ENCODE assay signal across 7 mouse cellular contexts in the genomic region with DNA sequence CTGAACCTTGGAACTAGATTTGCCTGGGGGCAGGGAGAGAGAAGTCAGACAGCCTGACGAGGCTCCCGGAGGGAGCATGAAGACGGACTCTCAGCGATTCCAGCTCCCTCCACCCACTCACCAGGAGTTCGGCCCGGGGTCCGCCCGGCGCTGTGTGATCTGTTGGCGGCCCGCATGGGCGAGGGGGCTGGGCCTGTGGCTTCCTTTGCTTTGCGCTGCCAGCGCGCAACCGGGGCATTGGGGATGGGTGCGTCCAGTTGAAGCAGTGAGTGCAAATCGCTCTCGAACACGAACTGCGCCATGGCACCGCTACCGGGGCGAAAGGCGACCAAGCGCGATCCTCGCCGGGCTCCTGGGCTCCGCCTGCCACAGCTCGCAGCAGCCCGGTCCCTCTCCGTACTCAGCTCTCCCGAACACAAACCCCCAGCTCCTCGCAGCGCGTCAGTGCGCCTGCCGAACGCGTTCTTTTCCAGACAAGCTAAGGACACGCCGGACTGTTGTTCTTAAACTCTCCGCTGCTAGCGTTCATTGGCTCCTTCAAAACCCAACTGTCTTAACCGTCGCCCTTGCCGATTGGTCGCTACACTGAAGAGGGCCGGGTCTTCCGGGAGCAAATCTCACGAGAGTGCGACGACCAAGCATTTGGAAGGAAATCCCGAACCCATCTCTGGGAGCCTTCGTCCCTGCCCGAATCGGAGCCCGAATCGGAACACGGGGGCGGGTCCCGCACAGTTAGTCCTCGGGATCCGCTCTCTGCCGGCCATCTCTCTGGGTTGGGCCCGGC. TPM values are rescaled to one million over a fixed set of nuclear protein-coding genes. Genes with fewer than 3 reads are reported as not detected.
DNase-seq lines count a peak whose midpoint lies in the region; ATAC-seq lines count a peak whose summit lies in the region.

A gene (minus strand): TSS at position 533 of the 784 bp plus-strand sequence.

- intact Hi-C loops in left cerebral cortex, postnatal 25 days (cut with DNase I): no loop called here

- no peaks in the 10 kb centered on the region for H3K9me3 ChIP-seq in intestine, embryonic 15.5 days
- no peaks in the 10 kb centered on the region for H3K9me3 ChIP-seq in midbrain, embryonic 10.5 days (replicated peaks)

- peak within 1 kb of the TSS; percentile 83 for H3K27ac ChIP-seq in intestine, embryonic 15.5 days
- peak within 1 kb of the TSS; percentile 95 for H3K27ac ChIP-seq in midbrain, embryonic 10.5 days (replicated peaks)

- H3K9ac ChIP-seq in intestine, embryonic 15.5 days: peak within 1 kb of the TSS; percentile 68

- peaks cover 23% of the 10 kb centered on the region for H3K36me3 ChIP-seq in intestine, embryonic 15.5 days
- peaks cover 42% of the 10 kb centered on the region for H3K36me3 ChIP-seq in midbrain, embryonic 10.5 days

- DNase-seq in adrenal gland, adult (ENCODE audit: inconsistent age in 2 of 2, low spot score in 1 of 2): peak; percentile 92 to 96
- peak; percentile 98 for DNase-seq in embryo, embryonic 10.5 days (ENCODE audit: low spot score)
- DNase-seq in gastrocnemius, postnatal 25 days: peak; percentile 87
- peak; percentile 88 to 95 for DNase-seq in left cerebral cortex, postnatal 25 days (ENCODE audit: low spot score in 2 of 2)
- DNase-seq in midbrain, embryonic 10.5 days (ENCODE audit: low spot score): peak; percentile 95
- DNase-seq in right cerebral cortex, postnatal 4 days: peak; percentile 85

- WGBS in intestine, embryonic 15.5 days: under 1% methylated on average over 67 of the region's 67 CpGs
- WGBS in midbrain, embryonic 10.5 days: under 1% methylated on average over 67 of the region's 67 CpGs

- peak; percentile 96 for ATAC-seq in intestine, embryonic 15.5 days

- peak within 1 kb of the TSS; percentile 97 for H3K4me2 ChIP-seq in intestine, embryonic 15.5 days (replicated peaks)

- peak within 1 kb of the TSS; percentile 67 for H3K4me3 ChIP-seq in intestine, embryonic 15.5 days (replicated peaks)
- peak within 1 kb of the TSS; percentile 97 for H3K4me3 ChIP-seq in midbrain, embryonic 10.5 days

- peaks cover 29% of the 10 kb centered on the region for H3K4me1 ChIP-seq in intestine, embryonic 15.5 days (replicated peaks)
- H3K4me1 ChIP-seq in midbrain, embryonic 10.5 days: peaks cover 53% of the 10 kb centered on the region

- no peaks in the 10 kb centered on the region for H3K27me3 ChIP-seq in intestine, embryonic 15.5 days (replicated peaks)
- no peaks in the 10 kb centered on the region for H3K27me3 ChIP-seq in midbrain, embryonic 10.5 days (ENCODE audit: low read depth, poor library complexity, severe bottlenecking)

RNA-seq across cellular contexts. Expression of the gene that starts here (rescaled TPM):
- total RNA-seq in gastrocnemius, postnatal 25 days (2021): 1 to 10 TPM in 1 of 2 experiments, under 1 TPM in 1; 0.91 to 1.1 TPM
- 223 and 226 TPM in 2 replicates for polyA plus RNA-seq in intestine, embryonic 15.5 days (2015; fragmentation: Nextera tagmentation; extraction: Ambion mirVana)
- 1 to 10 TPM; 1.5 to 1.6 TPM for total RNA-seq in left cerebral cortex, postnatal 25 days (2021)
- 403 and 424 TPM in 2 replicates for polyA plus RNA-seq in midbrain, embryonic 10.5 days (2016; fragmentation: Nextera tagmentation; extraction: Ambion mirVana)

Comparison
In these comparisons a context has a peak if more than half of its experiments do, and no peak if none do; other contexts are left out.
1. Peak in every context shown above with its lines: DNase-seq, ATAC-seq, H3K4me3 ChIP-seq and H3K27ac ChIP-seq.